Mouse (Mus musculus): Measurements from ENCODE around the gene Gm49601. TPM values are rescaled to one million over a fixed set of nuclear protein-coding genes. Genes with fewer than 3 reads are reported as not detected.

The Gm49601 gene
- total and polyA plus RNA-seq, 3 experiments, result 0.33 TPM; not detected in 2

DNA sequence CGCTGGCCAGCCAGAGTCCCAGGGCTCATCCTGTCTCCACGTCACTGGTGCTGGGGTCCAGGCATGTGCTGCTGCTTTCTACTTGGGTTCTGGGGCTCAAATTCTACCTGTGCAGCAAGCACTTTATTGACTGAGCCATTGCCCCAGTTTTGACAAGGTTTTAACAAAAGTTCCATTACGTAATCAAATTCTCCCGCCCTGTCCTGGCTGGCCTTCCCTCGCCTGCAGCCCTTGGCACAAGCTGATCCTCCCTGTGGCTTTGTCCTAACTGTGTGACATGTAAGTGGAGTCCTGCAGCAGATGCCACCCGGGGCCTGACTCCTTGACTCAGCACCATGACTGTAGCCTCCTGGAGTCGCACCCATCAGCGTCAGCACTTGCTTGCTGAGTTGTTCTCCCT lies 52.0 kb downstream of the Gm49601 start:
- Histone ChIP-seq H3K27me3 (ENCODE audit: insufficient read depth, low read length) (peaks cover 16% of the 10 kb centered on the region), H3K9me3 (replicated peaks) (no peaks in the 10 kb centered on the region)
- ATAC-seq (ENCODE audit: extremely low read depth, insufficient number of reproducible peaks, low FRiP score, poor library complexity, severe bottlenecking), result no peak

More for the DNA sequence above, 52.0 kb downstream of the Gm49601 start:
- Histone ChIP-seq H3K4me3 (ENCODE audit: low read depth, low read length) (no peak overlapping the region), H3K36me3 (replicated peaks) (no peaks in the 10 kb centered on the region), H3K4me1 (ENCODE audit: insufficient read depth, low read depth, low read length) (no peaks in the 10 kb centered on the region)
- DNase-seq (ENCODE audit: low spot score), result no peak
- no peak for TF ChIP-seq TAL1 (conservative IDR thresholded peaks at IDR 0.05; ENCODE audit: low read depth, low read length)
- no peak for TF ChIP-seq CTCF (IDR thresholded peaks at IDR 0.05; ENCODE audit: low read depth, low read length)
- no peak for TF ChIP-seq GATA2 (IDR thresholded peaks at IDR 0.05; ENCODE audit: borderline replicate concordance, low read depth, low read length)
- TF ChIP-seq GATA1 (IDR thresholded peaks at IDR 0.05; ENCODE audit: borderline replicate concordance, low read length), result no peak
- TF ChIP-seq POLR2AphosphoS5 (IDR thresholded peaks at IDR 0.05; ENCODE audit: insufficient replicate concordance, low read depth, low read length), result no peak

Other genes starting within 250 kb of the Gm49601 start
- 25.3 and 50.3 TPM in 2 replicates for gene Txnrd2, start 200.0 kb downstream of the Gm49601 start, total RNA-seq (2014; fragmentation: Nextera tagmentation)
- 12.8 and 18.3 TPM in 2 replicates for gene Txnrd2, start 200.0 kb downstream of the Gm49601 start, total RNA-seq (2017)
- gene Txnrd2, start 200.0 kb downstream of the Gm49601 start, polyA plus RNA-seq (2012), result 16.4 and 18.5 TPM in 2 replicates
- gene Comt, start 199.6 kb downstream of the Gm49601 start, total RNA-seq (2014; fragmentation: Nextera tagmentation), result 51.1 and 59.0 TPM in 2 replicates
- 36.7 and 53.7 TPM in 2 replicates for gene Comt, start 199.6 kb downstream of the Gm49601 start, total RNA-seq (2017)
- 25.2 and 47.5 TPM in 2 replicates for gene Comt, start 199.6 kb downstream of the Gm49601 start, polyA plus RNA-seq (2012)
- 4.0 and 7.9 TPM in 2 replicates for gene Gnb1l, start 127.7 kb downstream of the Gm49601 start, total RNA-seq (2014; fragmentation: Nextera tagmentation)
- 5.3 and 6.1 TPM in 2 replicates for gene Gnb1l, start 127.7 kb downstream of the Gm49601 start, total RNA-seq (2017)
- 8.0 and 10.6 TPM in 2 replicates for gene Gnb1l, start 127.7 kb downstream of the Gm49601 start, polyA plus RNA-seq (2012)
- 9.3 and 9.9 TPM in 2 replicates for gene Rtl10, start 127.5 kb downstream of the Gm49601 start, total RNA-seq (2014; fragmentation: Nextera tagmentation)
- gene Rtl10, start 127.5 kb downstream of the Gm49601 start, total RNA-seq (2017), result 3.5 and 4.2 TPM in 2 replicates
- gene Rtl10, start 127.5 kb downstream of the Gm49601 start, polyA plus RNA-seq (2012), result 7.1 and 8.3 TPM in 2 replicates
- not detected in 2 replicates for gene Tbx1, start 35.8 kb downstream of the Gm49601 start, total RNA-seq (2014; fragmentation: Nextera tagmentation)
- gene Tbx1, start 35.8 kb downstream of the Gm49601 start, total RNA-seq (2017), result 0.11 TPM in 1 of 2 replicates, not detected in the other
- gene Tbx1, start 35.8 kb downstream of the Gm49601 start, polyA plus RNA-seq (2012), result not detected in 2 replicates
- not detected in 2 replicates for gene Gp1bb, start 4.0 kb downstream of the Gm49601 start, total RNA-seq (2014; fragmentation: Nextera tagmentation)
- 0.11 TPM in 1 of 2 replicates, not detected in the other for gene Gp1bb, start 4.0 kb downstream of the Gm49601 start, total RNA-seq (2017)
- gene Gp1bb, start 4.0 kb downstream of the Gm49601 start, polyA plus RNA-seq (2012), result 0.20 and 0.44 TPM in 2 replicates
- not detected in 2 replicates for gene Sept5, start 3.5 kb upstream of the Gm49601 start, total RNA-seq (2014; fragmentation: Nextera tagmentation)
- gene Sept5, start 3.5 kb upstream of the Gm49601 start, total RNA-seq (2017), result 0.05 TPM in 1 of 2 replicates, not detected in the other
- not detected in 2 replicates for gene Sept5, start 3.5 kb upstream of the Gm49601 start, polyA plus RNA-seq (2012)
- not detected in 2 replicates for gene Cldn5, start 150.4 kb upstream of the Gm49601 start, total RNA-seq (2014; fragmentation: Nextera tagmentation)
- gene Cldn5, start 150.4 kb upstream of the Gm49601 start, total RNA-seq (2017), result 0.12 TPM in 1 of 2 replicates, not detected in the other
- gene Cldn5, start 150.4 kb upstream of the Gm49601 start, polyA plus RNA-seq (2012), result 0.03 TPM in 1 of 2 replicates, not detected in the other
- gene Ufd1, start 185.4 kb upstream of the Gm49601 start, total RNA-seq (2014; fragmentation: Nextera tagmentation), result 78.3 and 79.8 TPM in 2 replicates
- 69.2 and 70.9 TPM in 2 replicates for gene Ufd1, start 185.4 kb upstream of the Gm49601 start, total RNA-seq (2017)
- 7.6 and 9.2 TPM in 2 replicates for gene Ufd1, start 185.4 kb upstream of the Gm49601 start, polyA plus RNA-seq (2012)
- gene Cdc45, start 185.6 kb upstream of the Gm49601 start, total RNA-seq (2014; fragmentation: Nextera tagmentation), result 88.5 TPM in 2 replicates
- gene Cdc45, start 185.6 kb upstream of the Gm49601 start, total RNA-seq (2017), result 88.9 and 96.5 TPM in 2 replicates
- gene Cdc45, start 185.6 kb upstream of the Gm49601 start, polyA plus RNA-seq (2012), result 32.4 and 33.1 TPM in 2 replicates
- gene 2510002D24Rik, start 210.2 kb upstream of the Gm49601 start, total RNA-seq (2014; fragmentation: Nextera tagmentation), result 64.3 and 74.1 TPM in 2 replicates
- gene 2510002D24Rik, start 210.2 kb upstream of the Gm49601 start, total RNA-seq (2017), result 45.9 and 59.7 TPM in 2 replicates
- gene 2510002D24Rik, start 210.2 kb upstream of the Gm49601 start, polyA plus RNA-seq (2012), result 74.9 and 109 TPM in 2 replicates
- not detected in 2 replicates for gene Gm28539, start 210.2 kb upstream of the Gm49601 start, total RNA-seq (2014; fragmentation: Nextera tagmentation)
- not detected in 2 replicates for gene Gm28539, start 210.2 kb upstream of the Gm49601 start, total RNA-seq (2017)
- gene Gm28539, start 210.2 kb upstream of the Gm49601 start, polyA plus RNA-seq (2012), result not detected in 2 replicates

Data from G1E (cell line).